21 mouse cellular contexts compared by ENCODE assay signal in the genomic region with DNA sequence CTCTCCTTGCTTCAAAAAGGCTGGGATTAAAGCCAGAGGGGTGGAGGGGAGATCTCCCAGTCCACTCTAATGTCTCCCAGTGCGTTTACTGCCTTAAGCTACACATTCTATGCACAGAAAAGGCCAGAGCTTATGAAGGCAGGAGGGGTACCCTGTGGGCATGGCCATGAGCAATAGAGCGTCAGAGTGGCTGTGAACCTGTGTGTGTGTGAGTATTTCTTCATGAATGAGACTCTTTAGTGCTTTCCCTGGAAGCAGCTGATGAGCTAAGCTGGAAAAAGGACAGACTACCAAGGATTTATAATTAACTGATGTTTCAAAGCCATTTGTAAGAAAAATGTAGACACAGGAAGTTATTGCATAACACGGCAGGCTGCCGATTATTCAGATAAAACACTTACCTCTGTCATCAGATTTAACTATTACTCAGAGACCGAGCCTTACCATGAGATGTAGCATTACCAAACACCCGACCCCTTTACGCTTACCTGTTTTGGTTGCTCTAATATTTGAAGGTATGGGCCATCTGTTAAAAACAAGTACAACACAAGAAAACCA. TPM values are rescaled to one million over a fixed set of nuclear protein-coding genes. Genes with fewer than 3 reads are reported as not detected.
DNase-seq lines count a peak whose midpoint lies in the region; ATAC-seq and TF ChIP-seq lines count a peak whose summit lies in the region.
"Had no signal": no experiment of that assay in that cellular context is flagged by ENCODE, and none has a peak within 500 bp of the region (broad histone marks: within the 10 kb centered on the region; RNA-seq: fewer than 3 reads in every experiment).

No protein-coding gene starts in this region.

- no peak overlapping the region for H3K9ac ChIP-seq in midbrain, embryonic 11.5 days (ENCODE audit: low read length)
- no peak overlapping the region for H3K9ac ChIP-seq in midbrain, postnatal 0 days (replicated peaks; ENCODE audit: low read length, poor library complexity, severe bottlenecking)
- H3K9ac ChIP-seq: forebrain, embryonic 13.5 days; hindbrain, embryonic 12.5 days had no signal

- ATAC-seq in midbrain, embryonic 11.5 days (ENCODE audit: low FRiP score): no peak
- no peak for ATAC-seq in midbrain, postnatal 0 days (ENCODE audit: low FRiP score)
- peak; percentile 19; the same call in 1 of the 2 replicates for ATAC-seq in common myeloid progenitor, adult 5-6 weeks (replicated peaks; ENCODE audit: low read depth, poor library complexity, severe bottlenecking)
- peak; percentile 42; the same call in 1 of the 2 replicates for ATAC-seq in megakaryocyte progenitor cell, adult 5-6 weeks (replicated peaks; ENCODE audit: poor library complexity)
- ATAC-seq: forebrain, embryonic 13.5 days; hindbrain, embryonic 16.5 days had no signal

- no peak overlapping the region for H3K27ac ChIP-seq in kidney, adult 2 months (ENCODE audit: insufficient read depth, low read depth, low read length)
- H3K27ac ChIP-seq in midbrain, embryonic 11.5 days (ENCODE audit: low read depth, low read length): no peak overlapping the region
- no peak overlapping the region for H3K27ac ChIP-seq in midbrain, postnatal 0 days (ENCODE audit: low read depth, low read length)
- H3K27ac ChIP-seq: embryonic facial prominence, embryonic 10.5 days; forebrain, embryonic 13.5 days; heart, embryonic 10.5 days; hindbrain, embryonic 12.5 days had no signal

- H3K4me3 ChIP-seq in kidney, adult 2 months (ENCODE audit: insufficient read depth, low read depth, low read length): no peak overlapping the region
- no peak overlapping the region for H3K4me3 ChIP-seq in midbrain, embryonic 11.5 days (ENCODE audit: low read depth, low read length)
- no peak overlapping the region for H3K4me3 ChIP-seq in midbrain, postnatal 0 days (ENCODE audit: low read depth, low read length)
- H3K4me3 ChIP-seq: embryonic facial prominence, embryonic 10.5 days; forebrain, embryonic 13.5 days; heart, embryonic 10.5 days; hindbrain, embryonic 12.5 days had no signal

- whole genome bisulfite sequencing in kidney, adult 2 months: 53% methylated on average over 7 of the region's 7 CpGs
- WGBS in midbrain, embryonic 11.5 days: 93% methylated on average over 7 of the region's 7 CpGs
- 87% methylated on average over 7 of the region's 7 CpGs for WGBS in midbrain, postnatal 0 days

- no peak overlapping the region for H3K4me2 ChIP-seq in midbrain, embryonic 11.5 days
- H3K4me2 ChIP-seq in midbrain, postnatal 0 days (ENCODE audit: low read depth, low read length, poor library complexity, severe bottlenecking): no peak overlapping the region
- H3K4me2 ChIP-seq: forebrain, embryonic 13.5 days; hindbrain, embryonic 12.5 days had no signal

- H3K9me3 ChIP-seq in midbrain, embryonic 11.5 days (ENCODE audit: control insufficient read depth, low read length): no peaks in the 10 kb centered on the region
- H3K9me3 ChIP-seq in midbrain, postnatal 0 days (ENCODE audit: low read length): no peaks in the 10 kb centered on the region
- H3K9me3 ChIP-seq: embryonic facial prominence, embryonic 10.5 days; forebrain, embryonic 13.5 days; G1E; heart, embryonic 10.5 days; hindbrain, embryonic 12.5 days had no signal

- no peak for TF ChIP-seq CTCF in kidney, adult 2 months (conservative IDR thresholded peaks at IDR 0.05; ENCODE audit: insufficient read depth, insufficient read length, low read depth, low read length)
- no peak for TF ChIP-seq CTCF in midbrain, postnatal 0 days (IDR thresholded peaks at IDR 0.05)

- DNase-seq in kidney, adult 2 months: peak; percentile 18
- no peak for DNase-seq in kidney, postnatal 36 days
- DNase-seq in midbrain, embryonic 11.5 days (ENCODE audit: low spot score, missing footprints): peak; percentile 37
- no peak for DNase-seq in midbrain, postnatal 0 days (ENCODE audit: low spot score)
- no peak for DNase-seq in lung, postnatal 14 days
- DNase-seq in gastrocnemius, adult 18-20 months (ENCODE audit: low spot score): no peak
- DNase-seq: adrenal gland, postnatal 10 days; cerebellum, adult 18-20 months; cerebellum, adult 9-11 months; cerebellum, postnatal 36 days; gastrocnemius, postnatal 14 days; heart, postnatal 10 days; heart, postnatal 4 days had no signal

- H3K4me1 ChIP-seq in kidney, adult 2 months (ENCODE audit: control insufficient read depth, insufficient read depth, low read length): peaks cover 3% of the 10 kb centered on the region; the same call in 1 of the 2 replicates
- H3K4me1 ChIP-seq in midbrain, embryonic 11.5 days (ENCODE audit: control insufficient read depth, insufficient read depth, low read length): no peaks in the 10 kb centered on the region
- no peaks in the 10 kb centered on the region for H3K4me1 ChIP-seq in midbrain, postnatal 0 days (ENCODE audit: insufficient read depth, low read length)
- H3K4me1 ChIP-seq: hindbrain, embryonic 12.5 days had no signal

- peaks cover 6% of the 10 kb centered on the region; the same call in 1 of the 2 replicates for H3K36me3 ChIP-seq in kidney, adult 2 months (ENCODE audit: control insufficient read depth, insufficient read depth, low read length)
- 0 out of 2 replicates have a peak, but pooled peaks cover 2% of the 10 kb centered on the region for H3K36me3 ChIP-seq in midbrain, embryonic 11.5 days (ENCODE audit: control insufficient read depth, insufficient read depth, low read length)
- H3K36me3 ChIP-seq in midbrain, postnatal 0 days (ENCODE audit: insufficient read depth, low read length): peaks cover 14% of the 10 kb centered on the region; the same call in 1 of the 2 replicates

- TF ChIP-seq POLR2A in kidney, adult 2 months (IDR thresholded peaks at IDR 0.05; ENCODE audit: low read depth, low read length): no peak

- H3K27me3 ChIP-seq in kidney, adult 2 months (replicated peaks; ENCODE audit: control insufficient read depth, insufficient read depth, low read length): no peaks in the 10 kb centered on the region
- H3K27me3 ChIP-seq in midbrain, embryonic 11.5 days (ENCODE audit: control insufficient read depth, insufficient read depth, low read length): no peaks in the 10 kb centered on the region
- no peaks in the 10 kb centered on the region for H3K27me3 ChIP-seq in midbrain, postnatal 0 days (ENCODE audit: insufficient read depth, low read length)
- H3K27me3 ChIP-seq: forebrain, embryonic 13.5 days; hindbrain, embryonic 12.5 days had no signal

RNA-seq across cellular contexts. Expression of a gene that starts 32.7 kb away (rescaled TPM):
- polyA plus RNA-seq in kidney, adult 2 months (2012; rRNA removed): 43.1 and 46.0 TPM in 2 replicates
- polyA plus RNA-seq in midbrain, embryonic 11.5 days (2014; fragmentation: Nextera tagmentation; extraction: Ambion mirVana): 10.5 and 10.8 TPM in 2 replicates
- total RNA-seq in midbrain, postnatal 0 days (2014; rRNA removed): 26.2 and 27.0 TPM in 2 replicates
- 4.1 and 4.2 TPM in 2 replicates for polyA plus RNA-seq in midbrain, postnatal 0 days (2015; fragmentation: Nextera tagmentation; extraction: Ambion mirVana)
- 121 and 126 TPM in 2 replicates for total RNA-seq in common myeloid progenitor, adult 5-6 weeks (2017)
- total RNA-seq in megakaryocyte progenitor cell, adult 5-6 weeks (2015): 58.7 and 65.3 TPM in 2 replicates
- total RNA-seq in megakaryocyte progenitor cell, adult 5-6 weeks (2017): 109 and 110 TPM in 2 replicates
- total RNA-seq in gastrocnemius, adult 18-20 months (2021): 10 to 100 TPM; 17.1 to 18.7 TPM

Comparison
In these comparisons a context has a peak if more than half of its experiments do, and no peak if none do; other contexts are left out.
1. DNase-seq: peak in kidney, adult 2 months (single experiment) and midbrain, embryonic 11.5 days (single experiment); none in kidney, postnatal 36 days (0 of 2), midbrain, postnatal 0 days (single experiment), lung, postnatal 14 days (single experiment) and gastrocnemius, adult 18-20 months (single experiment).
2. ATAC-seq: peak in common myeloid progenitor, adult 5-6 weeks (single experiment) and megakaryocyte progenitor cell, adult 5-6 weeks (single experiment); none in midbrain, embryonic 11.5 days (single experiment) and midbrain, postnatal 0 days (single experiment).